Mouse (Mus musculus): ENCODE data around the gene Asgr1.
"Not testable (repeated sequence)": the region's sequence is repeated elsewhere in the genome, so short reads cannot be mapped to it uniquely, and the experiment has no call there.

Gene Asgr1

GRCm38 (mm10) chr11:70053898-70054570, at the start of gene Asgr1:
Asgr1 (plus strand) TSS chr11:70054085.
- in situ Hi-C loops (cut with MboI, MseI) = no loop called here

DNA sequence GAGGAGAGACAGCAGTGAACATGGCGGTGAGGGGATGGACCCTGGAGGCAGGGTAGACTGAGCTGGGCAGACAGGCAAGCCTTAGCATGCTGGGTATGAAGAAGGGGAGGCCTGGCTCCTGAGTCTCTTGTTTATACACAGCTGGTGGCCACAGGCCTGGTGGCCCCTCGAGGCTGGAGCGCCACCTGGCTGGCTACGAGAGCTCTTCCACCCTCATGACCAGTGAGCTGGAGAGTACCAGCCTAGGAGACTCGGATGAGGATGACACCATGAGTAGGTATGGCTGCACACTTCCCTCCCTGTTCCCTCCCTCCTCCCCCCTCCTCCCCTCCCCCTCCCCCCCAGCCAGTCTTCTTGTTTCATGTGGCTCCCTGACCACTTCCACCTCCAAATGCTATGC, 48.4 kb upstream of the Asgr1 start:
- in situ Hi-C loops (cut with MboI, MseI) = no loop called here

DNA sequence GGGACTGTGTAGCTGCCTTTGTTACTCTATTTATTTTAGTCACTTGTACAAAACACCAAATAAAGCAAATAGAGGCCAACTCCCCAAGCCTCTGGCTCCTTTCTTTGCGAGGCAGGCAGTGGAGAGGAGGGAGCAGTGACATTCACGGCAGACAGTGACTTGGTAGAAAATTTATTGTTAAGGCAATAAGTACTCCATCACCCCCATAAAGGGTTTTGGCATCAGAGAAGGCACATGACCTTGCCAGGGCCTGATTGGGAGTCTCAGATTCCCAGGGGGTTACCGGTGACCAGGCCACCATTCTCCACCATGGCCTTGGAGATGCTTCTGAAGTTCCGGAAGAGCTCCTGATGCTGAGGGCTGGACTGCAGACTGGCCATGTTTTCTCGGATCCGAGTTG, 43.9 kb upstream of the Asgr1 start:
- in situ Hi-C loops (cut with MboI, MseI) = no loop called here

DNA sequence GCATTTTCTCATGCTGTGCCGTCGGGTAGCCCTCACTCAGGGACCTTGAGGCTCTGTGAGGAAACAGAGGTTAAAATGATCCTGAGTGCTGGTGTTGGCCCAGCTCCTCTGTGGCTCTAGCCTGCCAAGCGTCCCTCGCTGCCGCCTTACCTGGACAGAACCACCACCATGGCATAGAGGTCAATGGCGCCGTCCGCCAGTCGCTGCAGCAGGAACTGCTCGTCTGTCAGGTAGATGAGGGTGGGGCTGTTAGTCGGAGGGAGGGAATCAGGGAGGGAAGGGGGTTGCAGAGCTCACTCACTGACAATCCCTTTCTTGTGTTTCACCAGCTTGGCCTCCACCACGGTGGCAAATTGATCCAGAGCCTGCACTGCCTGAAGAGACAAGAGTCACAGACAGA, 43.3 kb upstream of the Asgr1 start:
- in situ Hi-C loops (cut with MboI, MseI) = no loop called here

- in situ Hi-C loops (cut with MboI, MseI) = no loop called here
Measured at GRCm38 (mm10) chr11:70010961-70011360, 42.9 kb upstream of the Asgr1 start.

- in situ Hi-C loops (cut with MboI, MseI) = no loop called here
Measured at GRCm38 (mm10) chr11:70012931-70013330, 41.0 kb upstream of the Asgr1 start.

- in situ Hi-C loops (cut with MboI, MseI) = no loop called here
Measured at GRCm38 (mm10) chr11:70013408-70013807, 40.5 kb upstream of the Asgr1 start.

- in situ Hi-C loops (cut with MboI, MseI) = no loop called here
Measured at GRCm38 (mm10) chr11:70014051-70014450, 39.8 kb upstream of the Asgr1 start.

- in situ Hi-C loops (cut with MboI, MseI) = no loop called here
Measured at GRCm38 (mm10) chr11:70014880-70015558, 38.9 kb upstream of the Asgr1 start, which contains the start of gene Acadvl. Acadvl (minus strand) TSS chr11:70015411.

GRCm38 (mm10) chr11:70015677-70016076, 38.2 kb upstream of the Asgr1 start:
- in situ Hi-C loops (cut with MboI, MseI) = no loop called here

- in situ Hi-C loops (cut with MboI, MseI) = not testable (repeated sequence)
Measured at GRCm38 (mm10) chr11:70016177-70016576, 37.7 kb upstream of the Asgr1 start.

GRCm38 (mm10) chr11:70016669-70017068, 37.2 kb upstream of the Asgr1 start, which contains the start of gene Dlg4:
Dlg4 (plus strand) TSS chr11:70016942.
- in situ Hi-C loops (cut with MboI, MseI) = no loop called here

GRCm38 (mm10) chr11:70017199-70017767, 36.6 kb upstream of the Asgr1 start:
- in situ Hi-C loops (cut with MboI, MseI) = no loop called here

GRCm38 (mm10) chr11:70018131-70018990, 35.5 kb upstream of the Asgr1 start:
- in situ Hi-C loops (cut with MboI, MseI) = no loop called here

DNA sequence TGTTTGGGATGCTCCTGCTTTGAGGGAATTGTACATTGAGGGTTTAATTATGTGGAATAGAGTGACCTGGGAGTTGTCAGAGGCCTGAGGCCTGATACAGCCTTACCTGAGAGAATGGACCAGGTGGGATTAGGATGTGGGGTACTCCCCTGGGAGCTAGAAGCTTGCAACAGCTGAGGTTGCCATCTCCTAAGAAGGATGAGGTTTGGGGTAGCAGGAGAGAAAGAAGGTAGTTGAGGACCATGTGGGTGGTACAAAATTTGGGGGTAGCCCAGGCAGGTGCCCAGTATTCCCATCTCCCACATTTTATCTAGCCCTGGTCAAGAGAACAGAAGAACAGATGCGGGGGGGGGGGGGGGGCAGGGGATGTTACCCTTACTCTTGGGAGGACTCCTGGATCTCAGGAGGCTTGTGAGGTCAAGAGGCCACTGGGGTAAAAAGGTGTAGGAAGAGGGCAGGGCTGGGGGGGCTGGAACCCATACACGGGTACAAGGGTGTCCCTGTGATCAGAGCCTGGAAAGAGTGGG, 34.3 kb upstream of the Asgr1 start:
- in situ Hi-C loops (cut with MboI, MseI) = loop anchor here (5.0 kb wide), 1 partner anchor 607 kb away; the partner anchor contains the start of gene Kdm6b

- in situ Hi-C loops (cut with MboI, MseI) = loop anchor here (5.0 kb wide), 1 partner anchor 608 kb away; the partner anchor contains the start of gene Kdm6b
Measured at GRCm38 (mm10) chr11:70020022-70020631, 33.8 kb upstream of the Asgr1 start.

GRCm38 (mm10) chr11:70020731-70021263, 33.1 kb upstream of the Asgr1 start:
- in situ Hi-C loops (cut with MboI, MseI) = loop anchor here (5.0 kb wide), 1 partner anchor 608 kb away; the partner anchor contains the start of gene Kdm6b

DNA sequence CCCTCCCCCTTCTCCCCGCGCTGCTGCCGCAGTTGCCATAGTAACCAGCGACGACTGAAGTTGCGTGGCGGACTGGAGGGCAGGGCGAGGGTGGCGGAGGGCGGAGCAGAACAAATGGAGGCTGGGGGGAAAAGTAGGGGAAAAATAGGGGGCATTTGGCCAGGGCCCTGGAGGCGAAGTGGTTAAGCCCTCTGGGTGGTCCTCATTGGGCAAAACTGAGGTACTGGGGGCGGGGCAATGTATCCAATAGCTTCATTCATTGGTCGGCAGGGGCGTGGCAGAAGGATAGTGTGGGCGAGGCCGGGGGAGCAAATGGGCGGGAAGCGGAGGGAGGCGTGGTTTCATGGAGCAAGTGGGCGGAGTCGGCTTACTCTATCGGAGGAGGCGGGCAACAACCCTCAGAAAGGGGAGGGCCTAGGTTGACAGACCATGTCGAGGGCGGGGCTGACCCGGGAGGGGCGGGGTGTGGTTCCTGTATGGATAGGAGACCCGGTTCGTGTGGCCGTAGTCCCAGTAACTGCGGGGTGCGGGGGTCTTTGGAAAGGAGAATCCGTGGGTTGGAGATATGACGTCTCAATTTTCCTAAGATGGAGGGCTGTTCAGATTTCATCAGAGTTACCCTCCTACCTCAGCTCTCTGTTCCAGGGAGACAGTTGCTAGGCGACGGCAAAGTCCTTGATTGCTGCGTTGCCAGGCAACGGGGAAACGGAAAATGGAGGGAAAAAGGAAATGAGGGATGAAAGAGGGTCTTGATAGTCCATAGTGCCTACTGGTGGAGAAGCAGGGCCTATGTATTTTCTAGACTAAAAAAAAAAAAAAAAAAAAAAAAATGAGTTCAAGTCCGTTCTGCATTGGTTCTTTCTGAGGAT, 32.4 kb upstream of the Asgr1 start:
- in situ Hi-C loops (cut with MboI, MseI) = loop anchor here (5.0 kb wide), 1 partner anchor 609 kb away; the partner anchor contains the start of gene Kdm6b

GRCm38 (mm10) chr11:70023481-70024150, 30.3 kb upstream of the Asgr1 start:
- in situ Hi-C loops (cut with MboI, MseI) = loop anchor here (5.0 kb wide), 1 partner anchor 611 kb away; the partner anchor contains the start of gene Kdm6b

Measured in regulatory T cell (primary cell).